Mouse (Mus musculus) forebrain, embryonic 12.5 days (tissue): ENCODE data around the gene Hnrnpa3. TPM values are rescaled to one million over a fixed set of nuclear protein-coding genes. Genes with fewer than 3 reads are reported as not detected.
A peak's percentile ranks its signal among the peaks of the same experiment; 100 is the strongest.

Source experiments
- ATAC-seq: fragments of 200-750 bp; cut with Nextera tagmentation; 2 replicates; pipeline ENCODE4 v1.8.0; 2017; ENCODE audit warnings: moderate TSS enrichment; ENCODE audit not compliant: low FRiP score
- H3K27ac ChIP-seq: fragments of 300-500 bp; sonication (generic); 2 replicates; pipeline ENCODE4 v1.5.1; 2016; ENCODE audit warnings: mild to moderate bottlenecking
- H3K27me3 ChIP-seq: fragments of 300-500 bp; sonication (generic); 2 replicates; pipeline ENCODE4 v1.6.1; 2016; ENCODE audit warnings: mild to moderate bottlenecking
- H3K36me3 ChIP-seq: fragments of 300-500 bp; sonication (generic); replicated peaks from 2 replicates; pipeline ENCODE4 v1.6.1; 2016; ENCODE audit warnings: mild to moderate bottlenecking
- H3K4me1 ChIP-seq: fragments of 300-500 bp; sonication (generic); 2 replicates; pipeline ENCODE4 v1.6.1; 2016
- H3K4me2 ChIP-seq: fragments of 300-500 bp; sonication (generic); 2 replicates; pipeline ENCODE4 v1.6.1; 2016; ENCODE audit warnings: mild to moderate bottlenecking, moderate library complexity
- H3K4me3 ChIP-seq: fragments of 300-500 bp; sonication (generic); replicated peaks from 2 replicates; pipeline ENCODE4 v1.5.1; 2016; ENCODE audit warnings: mild to moderate bottlenecking
- H3K9ac ChIP-seq: fragments of 300-500 bp; sonication (generic); 2 replicates; pipeline ENCODE4 v1.6.1; 2016; ENCODE audit warnings: mild to moderate bottlenecking
- H3K9me3 ChIP-seq: fragments of 300-500 bp; sonication (generic); 2 replicates; pipeline ENCODE4 v1.6.1; 2016
- WGBS: fragments of 180-500 bp; shearing (Covaris S2); methylation state at CpG from one replicate; pipeline ENCODE4 v1.1.7; 2016; 5-methylcytosine and 5-hydroxymethylcytosine counted together
- polyA plus RNA-seq: library from polyadenylated mRNA; unstranded; fragments of >200 nt; fragmentation: Nextera tagmentation; extraction: Ambion mirVana; gene quantifications from 2 replicates; pipeline ENCODE4 v1.2.1, GENCODE M21; 2016

Hnrnpa3 gene
- polyA plus RNA-seq, 1 experiment from 2014 or later = 448 TPM

- Histone ChIP-seq H3K27ac (0 out of 2 replicates have a peak overlapping the region, but pooled peaks have one; percentile 13), H3K36me3 (peaks cover 4% of the 10 kb centered on the region), H3K4me2 (no peak overlapping the region), H3K9me3 (no peaks in the 10 kb centered on the region), H3K27me3 (no peaks in the 10 kb centered on the region), H3K4me1 (no peaks in the 10 kb centered on the region), H3K4me3 (no peak overlapping the region), H3K9ac (no peak overlapping the region)
- peak; percentile 34; the same call in 1 of the 2 replicates for ATAC-seq
- WGBS = 41% methylated on average over 14 of the region's 14 CpGs
Observed at GRCm38 (mm10) chr2:75669491-75670445, 10.7 kb downstream of the Hnrnpa3 start.

- ATAC-seq = no peak
- 82% methylated on average over 6 of the region's 6 CpGs for WGBS
- peaks cover 3% of the 10 kb centered on the region; the same call in 1 of the 2 replicates for H3K36me3 ChIP-seq
Observed at GRCm38 (mm10) chr2:75670446-75671336, 11.6 kb downstream of the Hnrnpa3 start.

GRCm38 (mm10) chr2:75671337-75671660 is 12.2 kb downstream of the Hnrnpa3 start:
- Histone ChIP-seq H3K4me1 (no peaks in the 10 kb centered on the region), H3K27me3 (no peaks in the 10 kb centered on the region), H3K4me3 (no peak overlapping the region), H3K9me3 (no peaks in the 10 kb centered on the region), H3K36me3 (peaks cover 5% of the 10 kb centered on the region), H3K4me2 (no peak overlapping the region), H3K9ac (no peak overlapping the region), H3K27ac (no peak overlapping the region)
- no peak for ATAC-seq
- 97% methylated on average over 2 of the region's 2 CpGs for WGBS

More at GRCm38 (mm10) chr2:75670446-75671336, 11.6 kb downstream of the Hnrnpa3 start:
- Histone ChIP-seq H3K9ac (no peak overlapping the region), H3K9me3 (no peaks in the 10 kb centered on the region), H3K4me1 (no peaks in the 10 kb centered on the region), H3K4me3 (no peak overlapping the region), H3K27ac (no peak overlapping the region), H3K4me2 (no peak overlapping the region), H3K27me3 (no peaks in the 10 kb centered on the region)

- peaks cover 13% of the 10 kb centered on the region for H3K36me3 ChIP-seq
- no peak for ATAC-seq
- no peaks in the 10 kb centered on the region for H3K27me3 ChIP-seq
- 87% methylated on average over 3 of the region's 3 CpGs for WGBS
- H3K4me1 ChIP-seq = no peaks in the 10 kb centered on the region
- no peak overlapping the region for H3K27ac ChIP-seq
- no peak overlapping the region for H3K4me3 ChIP-seq
- no peaks in the 10 kb centered on the region for H3K9me3 ChIP-seq
- no peak overlapping the region for H3K9ac ChIP-seq
- no peak overlapping the region for H3K4me2 ChIP-seq
Observed at GRCm38 (mm10) chr2:75672561-75672960, 13.5 kb downstream of the Hnrnpa3 start.

- ATAC-seq = no peak
- Histone ChIP-seq H3K4me1 (no peaks in the 10 kb centered on the region), H3K36me3 (peaks cover 13% of the 10 kb centered on the region), H3K9ac (no peak overlapping the region), H3K27ac (no peak overlapping the region), H3K27me3 (no peaks in the 10 kb centered on the region), H3K4me2 (no peak overlapping the region), H3K9me3 (no peaks in the 10 kb centered on the region), H3K4me3 (no peak overlapping the region)
- WGBS = 79% methylated on average over 14 of the region's 14 CpGs
Observed at GRCm38 (mm10) chr2:75676567-75676966, 17.5 kb downstream of the Hnrnpa3 start.

GRCm38 (mm10) chr2:75679947-75680346 is 20.9 kb downstream of the Hnrnpa3 start:
- WGBS = 94% methylated on average over 8 of the region's 8 CpGs
- Histone ChIP-seq H3K4me3 (no peak overlapping the region), H3K4me2 (no peak overlapping the region), H3K4me1 (no peaks in the 10 kb centered on the region; the same call in 1 of the 2 replicates), H3K9me3 (no peaks in the 10 kb centered on the region), H3K27ac (no peak overlapping the region), H3K9ac (no peak overlapping the region), H3K27me3 (no peaks in the 10 kb centered on the region), H3K36me3 (peaks cover 12% of the 10 kb centered on the region)
- no peak for ATAC-seq

GRCm38 (mm10) chr2:75681439-75681838 is 22.4 kb downstream of the Hnrnpa3 start:
- Histone ChIP-seq H3K4me1 (no peaks in the 10 kb centered on the region; the same call in 1 of the 2 replicates), H3K9me3 (no peaks in the 10 kb centered on the region), H3K4me2 (no peak overlapping the region), H3K4me3 (no peak overlapping the region), H3K9ac (no peak overlapping the region), H3K36me3 (peaks cover 6% of the 10 kb centered on the region), H3K27ac (no peak overlapping the region), H3K27me3 (no peaks in the 10 kb centered on the region)
- no peak for ATAC-seq
- WGBS = 76% methylated on average over 7 of the region's 7 CpGs

- Histone ChIP-seq H3K4me1 (no peaks in the 10 kb centered on the region; the same call in 1 of the 2 replicates), H3K4me2 (no peak overlapping the region), H3K27ac (no peak overlapping the region), H3K27me3 (no peaks in the 10 kb centered on the region), H3K9ac (no peak overlapping the region), H3K4me3 (no peak overlapping the region), H3K36me3 (no peaks in the 10 kb centered on the region), H3K9me3 (no peaks in the 10 kb centered on the region)
- no peak for ATAC-seq
- 79% methylated on average over 15 of the region's 15 CpGs for whole genome bisulfite sequencing
Observed at GRCm38 (mm10) chr2:75682978-75683709, 24.1 kb downstream of the Hnrnpa3 start.

GRCm38 (mm10) chr2:75684526-75684925 is 25.5 kb downstream of the Hnrnpa3 start:
- no peak overlapping the region for H3K27ac ChIP-seq
- no peaks in the 10 kb centered on the region for H3K36me3 ChIP-seq
- WGBS = 82% methylated on average over 3 of the region's 3 CpGs

GRCm38 (mm10) chr2:75685458-75685861 is 26.4 kb downstream of the Hnrnpa3 start:
- ATAC-seq = no peak
- WGBS = 92% methylated on average over 6 of the region's 6 CpGs
- no peaks in the 10 kb centered on the region for H3K9me3 ChIP-seq

More at GRCm38 (mm10) chr2:75684526-75684925, 25.5 kb downstream of the Hnrnpa3 start:
- no peak for ATAC-seq
- no peak overlapping the region for H3K4me2 ChIP-seq
- H3K27me3 ChIP-seq = no peaks in the 10 kb centered on the region
- H3K4me3 ChIP-seq = no peak overlapping the region
- H3K9ac ChIP-seq = no peak overlapping the region
- no peaks in the 10 kb centered on the region; the same call in 1 of the 2 replicates for H3K4me1 ChIP-seq
- H3K9me3 ChIP-seq = no peaks in the 10 kb centered on the region

GRCm38 (mm10) chr2:75687040-75687749 is 28.1 kb downstream of the Hnrnpa3 start:
- Histone ChIP-seq H3K27me3 (no peaks in the 10 kb centered on the region), H3K27ac (no peak overlapping the region), H3K9me3 (no peaks in the 10 kb centered on the region), H3K4me3 (no peak overlapping the region), H3K4me1 (peaks cover 3% of the 10 kb centered on the region; the same call in 1 of the 2 replicates), H3K36me3 (no peaks in the 10 kb centered on the region), H3K9ac (no peak overlapping the region), H3K4me2 (no peak overlapping the region)
- no peak for ATAC-seq
- WGBS = 92% methylated on average over 10 of the region's 10 CpGs

More at GRCm38 (mm10) chr2:75685458-75685861, 26.4 kb downstream of the Hnrnpa3 start:
- H3K9ac ChIP-seq = no peak overlapping the region
- no peak overlapping the region for H3K4me3 ChIP-seq
- no peaks in the 10 kb centered on the region for H3K36me3 ChIP-seq
- H3K27me3 ChIP-seq = no peaks in the 10 kb centered on the region
- H3K4me1 ChIP-seq = no peaks in the 10 kb centered on the region; the same call in 1 of the 2 replicates
- no peak overlapping the region for H3K4me2 ChIP-seq
- H3K27ac ChIP-seq = no peak overlapping the region
